Mouse (Mus musculus) gastrocnemius, adult 2 months (tissue): ENCODE results near the gene Akr1c13. TPM values are rescaled to one million over a fixed set of nuclear protein-coding genes. Genes with fewer than 3 reads are reported as not detected.
"Not testable (repeated sequence)": the region's sequence is repeated elsewhere in the genome, so short reads cannot be mapped to it uniquely, and the experiment has no call there.

Source experiments
- DNase-seq: peaks from one replicate; pipeline ENCODE4 v3.0.0; 2022
- H3K27ac ChIP-seq: fragments of 200-600 bp; 2 replicates; pipeline ENCODE4 v1.8.1; 2022; ENCODE audit warnings: mild to moderate bottlenecking
- H3K4me3 ChIP-seq: fragments of 200-600 bp; 2 replicates; pipeline ENCODE4 v1.8.1; 2022; ENCODE audit warnings: mild to moderate bottlenecking, moderate library complexity
- CTCF ChIP-seq: fragments of 200-600 bp; IDR thresholded peaks from 2 replicates; pipeline ENCODE4 v1.8.1; 2022; ENCODE audit warnings: antibody characterized with exemption, mild to moderate bottlenecking, moderate library complexity
- intact Hi-C: fragments of 180-260 bp; cut with DNase I; formaldehyde crosslinking; loops from one replicate; pipeline ENCODE4 v1.15.1; 2025
- total RNA-seq, 2 experiments: library from RNA; stranded (reverse); gene quantifications; 2 replicates each; pipeline ENCODE4 v1.2.3; 2021

The Akr1c13 gene
- total RNA-seq, 2 experiments from 2014 or later: 0.20 TPM; not detected in 1

GRCm38 (mm10) chr13:4206147-4206903, 15.4 kb downstream of the Akr1c13 start:
- H3K4me3 ChIP-seq: no peak overlapping the region
- TF ChIP-seq CTCF: no peak
- no peak overlapping the region for H3K27ac ChIP-seq
- no peak for DNase-seq
- intact Hi-C loops: no loop called here

GRCm38 (mm10) chr13:4211560-4212299, 20.8 kb downstream of the Akr1c13 start:
- no peak overlapping the region for H3K27ac ChIP-seq
- no peak for TF ChIP-seq CTCF
- no peak overlapping the region for H3K4me3 ChIP-seq
- no peak for DNase-seq
- intact Hi-C loops: no loop called here

DNA sequence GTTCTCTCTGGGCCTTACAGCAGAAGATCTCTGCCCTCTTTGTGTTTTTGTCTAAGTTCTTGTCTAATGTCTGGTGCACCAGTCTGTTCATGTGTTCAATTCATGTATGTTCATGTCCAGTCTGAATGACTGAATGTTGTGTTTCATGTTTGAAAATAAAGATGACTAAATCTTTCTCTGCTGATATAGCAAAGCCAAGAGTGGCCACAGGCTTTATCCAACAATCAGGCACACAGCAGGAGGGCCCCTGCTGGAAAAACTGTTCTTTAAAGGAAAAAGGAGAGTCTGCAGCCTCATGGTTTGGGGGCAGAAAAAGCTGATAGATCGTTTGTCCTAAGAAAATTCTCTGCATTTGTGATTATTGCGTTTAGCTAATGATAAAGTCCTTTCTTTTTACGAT, 21.4 kb downstream of the Akr1c13 start:
- Histone ChIP-seq H3K4me3 (no peak overlapping the region), H3K27ac (no peak overlapping the region)
- DNase-seq: no peak
- intact Hi-C loops: no loop called here
- TF ChIP-seq CTCF: no peak

DNA sequence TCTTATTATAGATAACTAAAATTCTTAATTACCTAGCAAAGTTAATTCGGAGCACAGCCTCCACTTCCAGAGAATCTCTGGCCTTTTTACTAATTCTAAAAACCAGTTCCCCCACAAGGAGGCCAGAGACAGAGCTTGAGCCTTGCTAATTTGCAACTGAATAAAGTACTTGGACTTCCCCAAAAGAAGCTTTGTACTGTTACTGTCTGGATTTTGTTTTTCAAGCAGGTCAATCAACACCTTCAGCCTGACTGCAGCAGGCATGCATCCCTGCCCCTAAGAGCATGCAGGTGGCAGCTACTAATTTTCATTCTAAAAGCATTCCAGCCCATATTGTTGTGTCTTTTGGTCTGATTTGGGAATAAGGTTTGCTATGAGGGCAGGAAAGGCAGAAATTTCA, 24.5 kb downstream of the Akr1c13 start:
- H3K4me3 ChIP-seq, H3K27ac ChIP-seq, intact Hi-C loops, DNase-seq: not testable (repeated sequence)

GRCm38 (mm10) chr13:4228441-4228840, 37.5 kb downstream of the Akr1c13 start, which contains the start of gene Akr1c19:
TSS of gene Akr1c19 (plus strand) at chr13:4228700.
- Histone ChIP-seq H3K4me3 (peak within 1 kb of the TSS; percentile 51), H3K27ac (peak within 1 kb of the TSS; percentile 56)
- DNase-seq: no peak
- no peak for TF ChIP-seq CTCF
- intact Hi-C loops: no loop called here

GRCm38 (mm10) chr13:4230841-4231623, 40.1 kb downstream of the Akr1c13 start:
- intact Hi-C loops: no loop called here
- no peak for TF ChIP-seq CTCF

DNA sequence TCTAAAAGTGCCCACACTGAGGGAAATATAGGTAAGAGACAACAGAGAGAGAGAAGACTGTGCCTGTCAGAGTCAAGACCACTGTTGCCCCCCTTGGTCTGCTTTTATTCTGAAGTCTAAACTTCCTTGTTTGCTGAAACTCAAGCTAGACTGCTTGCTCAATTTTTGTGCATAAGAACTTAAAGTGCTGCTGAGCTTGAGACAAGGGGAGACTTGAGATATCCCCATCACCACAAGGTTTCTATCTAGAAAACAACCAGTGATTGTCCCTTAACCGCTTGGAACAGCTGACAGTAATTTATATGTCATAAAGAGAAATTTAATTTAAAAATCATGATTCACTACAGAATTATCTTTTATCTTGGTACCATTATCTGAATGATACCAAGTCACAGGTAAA, 42.2 kb downstream of the Akr1c13 start:
- TF ChIP-seq CTCF: no peak
- Histone ChIP-seq H3K4me3 (no peak overlapping the region), H3K27ac (no peak overlapping the region)
- intact Hi-C loops: no loop called here
- DNase-seq: no peak

More at GRCm38 (mm10) chr13:4230841-4231623, 40.1 kb downstream of the Akr1c13 start:
- Histone ChIP-seq H3K27ac (no peak overlapping the region), H3K4me3 (no peak overlapping the region)
- no peak for DNase-seq

DNA sequence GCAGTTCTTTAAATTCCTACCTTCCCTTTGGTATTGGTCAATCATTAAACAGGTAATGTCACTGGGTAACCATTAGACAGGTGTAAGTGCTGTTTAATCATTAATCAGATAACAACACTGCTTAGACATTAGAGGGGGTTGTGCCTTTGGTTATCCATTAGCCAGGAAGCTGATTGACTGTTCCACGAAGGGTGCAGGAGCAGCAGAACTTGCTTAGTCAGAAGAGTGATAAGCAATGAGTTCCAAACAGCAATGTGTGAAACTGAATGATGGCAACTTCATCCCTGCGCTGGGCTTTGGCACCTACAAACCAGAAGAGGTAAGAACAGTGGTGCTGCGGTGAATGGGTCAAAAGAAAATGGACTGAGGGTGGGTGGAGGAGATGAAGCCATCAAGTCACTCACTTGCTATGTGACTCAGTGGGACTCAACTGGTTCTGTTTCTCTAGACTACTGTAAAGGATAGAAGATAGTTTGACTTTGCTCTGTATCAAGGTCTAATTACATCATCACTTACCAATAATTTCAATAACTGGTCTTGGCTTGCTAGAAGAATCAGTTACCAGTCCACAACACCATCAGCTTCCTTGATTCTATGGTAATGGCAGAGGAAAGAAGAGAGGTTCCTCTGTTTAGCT, 42.7 kb downstream of the Akr1c13 start:
- no peak for DNase-seq
- Histone ChIP-seq H3K4me3 (no peak overlapping the region), H3K27ac (no peak overlapping the region)
- TF ChIP-seq CTCF: no peak
- intact Hi-C loops: no loop called here

DNA sequence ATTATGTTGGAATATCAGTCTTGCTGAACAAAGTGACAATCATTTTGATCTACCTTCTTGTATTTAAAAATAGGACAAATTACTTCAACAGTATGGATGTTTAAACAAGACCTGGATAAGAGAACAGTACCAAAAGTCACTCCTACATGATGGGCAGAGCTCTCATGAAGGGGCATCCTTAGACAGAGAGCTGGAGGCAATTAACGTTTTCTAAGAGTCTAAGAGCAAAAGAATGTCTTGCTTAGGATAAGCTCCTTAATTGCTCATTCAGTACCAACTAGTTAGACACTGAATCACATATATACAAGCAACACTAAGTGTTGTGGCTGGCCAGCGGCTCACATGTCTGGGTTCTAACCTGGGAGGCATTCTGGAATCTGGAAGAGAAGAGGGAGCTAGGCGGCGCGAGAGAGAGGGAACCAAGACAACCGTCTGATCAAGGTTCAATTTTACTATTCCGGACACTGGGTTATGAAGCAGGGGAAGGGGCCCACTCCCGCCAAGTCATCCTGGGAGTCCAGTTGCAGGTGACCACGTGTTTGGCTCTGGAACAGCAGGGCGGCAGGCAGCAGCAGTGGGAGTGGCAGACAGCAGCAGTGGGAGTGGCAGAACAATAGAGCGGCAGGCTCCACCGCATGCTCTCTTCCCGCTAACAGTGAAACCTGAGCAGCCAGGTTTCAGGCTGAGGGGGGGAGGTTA, 54.1 kb downstream of the Akr1c13 start:
- DNase-seq: peak; percentile 18
- H3K4me3 ChIP-seq: no peak overlapping the region
- intact Hi-C loops: no loop called here

GRCm38 (mm10) chr13:4249347-4249746, 58.4 kb downstream of the Akr1c13 start:
- H3K27ac ChIP-seq: no peak overlapping the region
- H3K4me3 ChIP-seq: no peak overlapping the region
- TF ChIP-seq CTCF: no peak
- intact Hi-C loops: no loop called here
- no peak for DNase-seq

More for the DNA sequence above, 54.1 kb downstream of the Akr1c13 start:
- no peak for TF ChIP-seq CTCF
- no peak overlapping the region for H3K27ac ChIP-seq

Other genes with a start within 250 kb of the Akr1c13 start
- gene Ucn3, start 245.8 kb upstream of the Akr1c13 start, total RNA-seq: not detected
- 1 to 10 TPM; 1.3 to 2.1 TPM for gene Akr1c14, start 142.1 kb upstream of the Akr1c13 start, total RNA-seq
- under 1 TPM in 1 of 2 experiments, not detected in 1; 0.31 TPM for gene Akr1c18, start 40.5 kb upstream of the Akr1c13 start, total RNA-seq
- under 1 TPM in 1 of 2 experiments, not detected in 1; 0.33 TPM for gene Akr1c19, start 37.5 kb downstream of the Akr1c13 start, total RNA-seq
- gene Akr1c12, start 88.3 kb downstream of the Akr1c13 start, total RNA-seq: not detected
- gene Akr1c6, start 243.2 kb downstream of the Akr1c13 start, total RNA-seq: not detected